Mouse (Mus musculus): ENCODE measurements around the gene BC117090. TPM values are rescaled to one million over a fixed set of nuclear protein-coding genes. Genes with fewer than 3 reads are reported as not detected.

Gene BC117090
- polyA plus RNA-seq (2015; fragmentation: Nextera tagmentation; extraction: Ambion mirVana): not detected in 2 replicates

DNA sequence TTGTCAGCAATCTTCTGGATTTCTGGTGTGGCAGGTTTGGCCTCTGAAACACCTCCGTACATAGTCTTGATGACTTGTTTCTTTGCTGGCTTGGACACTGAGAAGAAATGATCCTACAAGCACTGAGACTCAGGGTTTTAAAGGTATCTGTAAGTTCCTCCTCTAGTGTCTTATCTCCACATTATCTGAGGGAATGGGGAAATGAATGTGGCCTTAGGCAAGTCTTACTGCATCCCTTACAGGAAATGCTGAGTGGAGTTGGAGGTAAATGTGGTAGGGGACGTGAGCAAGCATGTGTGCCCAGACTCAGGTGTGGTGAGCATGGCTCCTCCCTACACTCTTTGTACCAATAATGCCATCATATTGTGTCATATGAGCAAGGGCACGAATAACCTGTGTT is at the start of gene BC117090:
BC117090 (minus strand) TSS at position 101 of the 400 bp plus-strand sequence.

DNA sequence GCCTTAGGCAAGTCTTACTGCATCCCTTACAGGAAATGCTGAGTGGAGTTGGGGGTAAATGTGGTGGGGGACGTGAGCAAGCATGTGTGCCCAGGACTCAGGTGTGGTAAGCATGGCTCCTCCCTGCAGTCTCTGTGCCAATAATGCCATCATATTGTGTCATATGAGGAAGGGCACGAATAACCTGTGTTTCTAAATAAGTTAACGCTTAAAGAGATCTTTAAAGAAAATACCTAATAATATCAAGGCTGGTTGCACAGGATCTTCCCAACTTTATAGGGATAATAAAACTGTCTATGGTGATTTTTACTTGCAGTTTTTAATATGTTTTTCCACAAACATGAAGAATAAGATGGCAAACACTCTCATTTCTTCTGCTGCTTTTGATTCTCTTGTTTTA is 33.5 kb upstream of the BC117090 start, which contains the start of gene BC100530:
BC100530 (minus strand) TSS at position 101 of the 400 bp plus-strand sequence.

DNA sequence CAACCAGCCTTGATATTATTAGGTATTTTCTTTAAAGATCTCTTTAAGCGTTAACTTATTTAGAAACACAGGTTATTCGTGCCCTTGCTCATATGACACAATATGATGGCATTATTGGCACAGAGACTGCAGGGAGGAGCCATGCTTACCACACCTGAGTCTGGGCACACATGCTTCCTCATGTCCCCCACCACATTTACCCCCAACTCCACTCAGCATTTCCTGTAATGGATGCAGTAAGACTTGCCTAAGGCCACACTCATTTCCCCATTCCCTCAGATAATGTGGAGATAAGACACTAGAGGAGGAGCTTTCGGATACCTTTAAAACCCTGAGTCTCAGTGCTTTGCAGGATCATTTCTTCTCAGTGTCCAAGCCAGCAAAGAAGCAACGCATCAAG is 57.3 kb downstream of the BC117090 start, which contains the start of gene Stfa1:
Stfa1 (plus strand) TSS at position 156 of the 400 bp plus-strand sequence.

Other genes starting within 250 kb of the BC117090 start
- gene Csta1, start 203.1 kb downstream of the BC117090 start, polyA plus RNA-seq (2015; fragmentation: Nextera tagmentation; extraction: Ambion mirVana): 1.3 and 1.4 TPM in 2 replicates
- gene Stfa2l1, start 177.5 kb downstream of the BC117090 start, polyA plus RNA-seq (2015; fragmentation: Nextera tagmentation; extraction: Ambion mirVana): 0.47 and 7.8 TPM in 2 replicates
- 4.8 and 21.3 TPM in 2 replicates for gene Gm5483, start 150.1 kb downstream of the BC117090 start, polyA plus RNA-seq (2015; fragmentation: Nextera tagmentation; extraction: Ambion mirVana)
- 3.4 TPM in 1 of 2 replicates, not detected in the other for gene Gm5416, start 123.9 kb downstream of the BC117090 start, polyA plus RNA-seq (2015; fragmentation: Nextera tagmentation; extraction: Ambion mirVana)
- gene 2010005H15Rik, start 112.9 kb downstream of the BC117090 start, polyA plus RNA-seq (2015; fragmentation: Nextera tagmentation; extraction: Ambion mirVana): 3.6 and 37.1 TPM in 2 replicates
- 5.1 and 29.0 TPM in 2 replicates for gene Stfa1, start 57.4 kb downstream of the BC117090 start, polyA plus RNA-seq (2015; fragmentation: Nextera tagmentation; extraction: Ambion mirVana)
- gene BC100530, start 33.4 kb upstream of the BC117090 start, polyA plus RNA-seq (2015; fragmentation: Nextera tagmentation; extraction: Ambion mirVana): 4.3 and 18.5 TPM in 2 replicates
- gene Stfa2, start 74.1 kb upstream of the BC117090 start, polyA plus RNA-seq (2015; fragmentation: Nextera tagmentation; extraction: Ambion mirVana): 1.3 and 12.5 TPM in 2 replicates
- gene Stfa3, start 121.1 kb upstream of the BC117090 start, polyA plus RNA-seq (2015; fragmentation: Nextera tagmentation; extraction: Ambion mirVana): 1.9 and 21.6 TPM in 2 replicates
- not detected in 2 replicates for gene Casr, start 227.8 kb upstream of the BC117090 start, polyA plus RNA-seq (2015; fragmentation: Nextera tagmentation; extraction: Ambion mirVana)

Measured in urinary bladder, postnatal 0 days (tissue).